Mouse (Mus musculus) midbrain, embryonic 10.5 days (tissue): ENCODE measurements around the gene Spn. TPM values are rescaled to one million over a fixed set of nuclear protein-coding genes. Genes with fewer than 3 reads are reported as not detected.

Experiments used
- DNase-seq: peaks from one replicate; pipeline ENCODE4 v3.0.0-alpha.2; 2017; ENCODE audit warnings: low spot score
- H3K27ac ChIP-seq: fragments of 300-500 bp; sonication (generic); replicated peaks from 2 replicates; pipeline ENCODE4 v1.5.1; 2016; ENCODE audit warnings: mild to moderate bottlenecking
- H3K27me3 ChIP-seq: fragments of 300-500 bp; sonication (generic); 2 replicates; pipeline ENCODE4 v1.6.1; 2016; ENCODE audit warnings: low read depth, mild to moderate bottlenecking; ENCODE audit not compliant: poor library complexity, severe bottlenecking
- H3K36me3 ChIP-seq: fragments of 300-500 bp; sonication (generic); 2 replicates; pipeline ENCODE4 v1.6.1; 2016; ENCODE audit warnings: mild to moderate bottlenecking, moderate library complexity
- H3K4me1 ChIP-seq: fragments of 300-500 bp; sonication (generic); 2 replicates; pipeline ENCODE4 v1.6.1; 2016
- H3K4me3 ChIP-seq: fragments of 300-500 bp; sonication (generic); 2 replicates; pipeline ENCODE4 v1.5.1; 2016; ENCODE audit warnings: mild to moderate bottlenecking, moderate library complexity
- H3K9me3 ChIP-seq: fragments of 300-500 bp; sonication (generic); replicated peaks from 2 replicates; pipeline ENCODE4 v1.6.1; 2016; ENCODE audit warnings: mild to moderate bottlenecking
- WGBS: fragments of 180-500 bp; shearing (Covaris S2); methylation state at CpG from one replicate; pipeline ENCODE4 v1.1.7; 2016; 5-methylcytosine and 5-hydroxymethylcytosine counted together
- polyA plus RNA-seq: library from polyadenylated mRNA; unstranded; fragments of >200 nt; fragmentation: Nextera tagmentation; extraction: Ambion mirVana; gene quantifications from 2 replicates; pipeline ENCODE4 v1.2.1, GENCODE M21; 2016

Spn gene
- polyA plus RNA-seq, 1 experiment from 2014 or later: 0.10 TPM

- H3K4me3 ChIP-seq: no peak overlapping the region
- H3K27ac ChIP-seq: no peak overlapping the region
- H3K36me3 ChIP-seq: no peaks in the 10 kb centered on the region
- H3K4me1 ChIP-seq: no peaks in the 10 kb centered on the region
- H3K9me3 ChIP-seq: no peaks in the 10 kb centered on the region
- 89% methylated on average over 4 of the region's 4 CpGs for WGBS
- no peak for DNase-seq
- no peaks in the 10 kb centered on the region for H3K27me3 ChIP-seq
These were observed 19.9 kb upstream of the Spn start for GRCm38 (mm10) chr7:127157548-127157947.

GRCm38 (mm10) chr7:127153477-127153876 is 15.9 kb upstream of the Spn start:
- Histone ChIP-seq H3K4me1 (no peaks in the 10 kb centered on the region), H3K4me3 (no peak overlapping the region), H3K27ac (no peak overlapping the region), H3K9me3 (no peaks in the 10 kb centered on the region), H3K27me3 (no peaks in the 10 kb centered on the region), H3K36me3 (no peaks in the 10 kb centered on the region)
- no peak for DNase-seq
- 97% methylated on average over 3 of the region's 3 CpGs for WGBS

DNA sequence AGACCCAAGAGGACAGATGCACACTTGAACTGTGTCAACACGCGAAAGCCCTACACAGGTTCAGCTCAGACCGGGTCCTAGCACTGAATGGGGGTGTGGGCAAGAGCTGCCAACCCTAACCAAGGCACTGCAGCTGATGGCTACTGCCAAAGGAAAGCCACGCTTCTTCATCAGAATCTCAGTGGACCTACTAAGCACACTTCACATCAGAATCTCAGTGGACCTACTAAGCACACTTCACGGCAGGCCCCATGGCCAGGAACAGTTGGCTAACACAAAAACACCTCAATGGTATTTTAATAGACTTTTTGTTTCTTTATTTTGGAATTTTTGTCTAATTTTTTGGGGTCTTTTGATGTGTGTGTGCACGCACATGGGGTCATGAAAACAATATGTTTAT is 14.8 kb upstream of the Spn start:
- Histone ChIP-seq H3K27ac (no peak overlapping the region), H3K4me3 (no peak overlapping the region), H3K27me3 (no peaks in the 10 kb centered on the region), H3K4me1 (no peaks in the 10 kb centered on the region), H3K36me3 (no peaks in the 10 kb centered on the region), H3K9me3 (no peaks in the 10 kb centered on the region)
- DNase-seq: no peak
- WGBS: 91% methylated on average over 6 of the region's 6 CpGs

DNA sequence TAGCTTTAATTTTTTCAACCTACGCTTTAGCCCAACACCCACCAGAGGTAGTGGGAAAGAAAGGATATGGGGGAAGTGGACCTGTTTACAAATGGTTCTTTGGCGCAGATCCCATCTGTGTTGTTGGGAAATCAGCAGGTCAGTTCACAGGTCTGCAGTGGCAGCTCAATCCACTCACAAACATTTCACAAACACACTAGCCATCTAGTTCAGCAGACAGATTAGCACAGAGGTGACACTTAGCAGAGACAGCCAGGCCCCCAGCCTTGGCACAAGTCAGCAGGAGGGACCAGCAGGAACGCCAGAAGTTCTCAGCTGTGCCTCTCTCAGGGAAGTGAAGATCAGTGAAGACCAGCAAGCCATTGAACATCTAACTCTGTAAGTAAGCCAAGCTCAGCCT is 10.3 kb upstream of the Spn start:
- DNase-seq: no peak
- no peaks in the 10 kb centered on the region for H3K27me3 ChIP-seq
- no peak overlapping the region for H3K27ac ChIP-seq
- H3K4me1 ChIP-seq: peaks cover 17% of the 10 kb centered on the region
- no peaks in the 10 kb centered on the region for H3K9me3 ChIP-seq
- no peak overlapping the region for H3K4me3 ChIP-seq
- WGBS: 84% methylated on average over 3 of the region's 3 CpGs
- H3K36me3 ChIP-seq: no peaks in the 10 kb centered on the region

DNA sequence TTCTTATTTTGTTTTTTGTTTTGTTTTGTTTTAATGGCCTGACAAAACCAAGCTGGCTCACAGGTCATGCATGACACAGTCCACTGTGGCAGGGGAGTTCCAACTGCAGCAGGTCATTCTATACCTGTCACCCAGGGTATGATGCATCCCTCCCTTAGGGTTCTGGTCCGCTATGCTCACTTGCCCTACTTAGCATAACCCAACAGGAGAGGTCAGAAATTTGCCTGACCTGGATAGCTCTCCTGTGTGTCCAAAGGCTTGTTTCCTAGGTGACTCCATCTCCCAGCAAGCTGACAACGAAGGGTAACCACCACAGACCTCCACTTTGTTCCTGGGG is 8.6 kb upstream of the Spn start:
- Histone ChIP-seq H3K27me3 (no peaks in the 10 kb centered on the region), H3K9me3 (no peaks in the 10 kb centered on the region), H3K27ac (no peak overlapping the region), H3K4me1 (peaks cover 17% of the 10 kb centered on the region), H3K36me3 (no peaks in the 10 kb centered on the region), H3K4me3 (no peak overlapping the region)
- DNase-seq: no peak
- WGBS: 50% methylated on average over 2 of the region's 2 CpGs

GRCm38 (mm10) chr7:127145387-127146266 is 8.0 kb upstream of the Spn start:
- Histone ChIP-seq H3K4me3 (no peak overlapping the region), H3K27me3 (no peaks in the 10 kb centered on the region), H3K36me3 (no peaks in the 10 kb centered on the region), H3K4me1 (peaks cover 17% of the 10 kb centered on the region), H3K9me3 (no peaks in the 10 kb centered on the region), H3K27ac (no peak overlapping the region; the same call in 1 of the 2 replicates)
- 51% methylated on average over 9 of the region's 9 CpGs for WGBS
- DNase-seq: peak; percentile 31

GRCm38 (mm10) chr7:127144412-127144811 is 6.8 kb upstream of the Spn start:
- no peaks in the 10 kb centered on the region for H3K36me3 ChIP-seq
- H3K9me3 ChIP-seq: no peaks in the 10 kb centered on the region
- no peaks in the 10 kb centered on the region for H3K27me3 ChIP-seq
- H3K4me1 ChIP-seq: peaks cover 17% of the 10 kb centered on the region
- H3K27ac ChIP-seq: no peak overlapping the region
- no peak for DNase-seq
- no peak overlapping the region for H3K4me3 ChIP-seq
- WGBS: 94% methylated on average over 7 of the region's 7 CpGs

GRCm38 (mm10) chr7:127142666-127143065 is 5.0 kb upstream of the Spn start:
- Histone ChIP-seq H3K27me3 (no peaks in the 10 kb centered on the region), H3K27ac (no peak overlapping the region), H3K36me3 (no peaks in the 10 kb centered on the region), H3K9me3 (no peaks in the 10 kb centered on the region), H3K4me1 (peaks cover 17% of the 10 kb centered on the region), H3K4me3 (no peak overlapping the region)
- 93% methylated on average over 4 of the region's 4 CpGs for WGBS
- no peak for DNase-seq

DNA sequence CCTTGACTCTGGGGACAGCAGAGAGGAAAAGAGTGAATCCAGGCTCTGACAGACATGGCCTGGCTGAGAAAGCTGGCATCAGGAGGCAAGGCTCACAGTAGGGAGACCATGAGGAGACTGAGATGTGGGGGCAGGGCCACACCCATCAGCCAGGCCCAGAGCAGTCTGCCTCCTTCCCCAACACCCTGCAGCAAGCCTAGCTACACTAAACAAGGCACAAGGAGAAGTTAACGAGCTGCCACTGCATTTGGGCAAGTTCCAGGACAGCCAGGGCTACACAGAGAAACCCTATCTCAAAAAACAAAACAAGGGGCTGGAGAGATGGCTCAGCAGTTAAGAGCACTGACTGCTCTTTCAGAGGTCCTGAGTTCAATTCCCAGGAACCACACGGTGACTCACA is 4.6 kb upstream of the Spn start:
- 54% methylated on average over 2 of the region's 2 CpGs for WGBS
- Histone ChIP-seq H3K27ac (no peak overlapping the region), H3K9me3 (no peaks in the 10 kb centered on the region), H3K36me3 (no peaks in the 10 kb centered on the region), H3K27me3 (no peaks in the 10 kb centered on the region), H3K4me3 (no peak overlapping the region), H3K4me1 (peaks cover 17% of the 10 kb centered on the region)
- DNase-seq: no peak

- DNase-seq: no peak
- Histone ChIP-seq H3K4me1 (peaks cover 5% of the 10 kb centered on the region), H3K4me3 (no peak overlapping the region), H3K36me3 (no peaks in the 10 kb centered on the region), H3K9me3 (no peaks in the 10 kb centered on the region), H3K27me3 (no peaks in the 10 kb centered on the region), H3K27ac (no peak overlapping the region)
- 69% methylated on average over 7 of the region's 7 CpGs for WGBS
These were observed 3.2 kb upstream of the Spn start for GRCm38 (mm10) chr7:127140623-127141404.

DNA sequence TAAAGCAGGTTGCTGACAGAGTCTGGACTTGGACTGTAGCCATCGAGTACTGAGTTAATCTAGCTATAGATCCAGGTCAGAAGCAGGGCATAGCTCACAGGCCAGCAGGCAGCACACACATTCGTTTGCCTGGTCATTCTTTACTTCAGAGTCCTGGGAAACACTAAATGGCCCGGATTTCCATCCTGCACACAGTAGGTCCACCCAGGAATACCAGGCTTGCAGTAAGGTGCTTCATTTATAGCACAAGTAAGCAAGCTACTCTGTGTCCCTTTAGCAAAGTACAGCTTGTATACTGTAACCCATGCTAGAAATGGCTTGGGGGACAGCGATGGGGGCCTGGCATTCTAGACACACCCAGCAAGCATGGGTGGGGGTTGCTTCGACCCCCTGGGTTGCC is 1.9 kb upstream of the Spn start:
- H3K36me3 ChIP-seq: no peaks in the 10 kb centered on the region
- H3K27me3 ChIP-seq: no peaks in the 10 kb centered on the region
- 60% methylated on average over 5 of the region's 5 CpGs for WGBS
- H3K4me1 ChIP-seq: no peaks in the 10 kb centered on the region
- no peak for DNase-seq
- no peak overlapping the region for H3K27ac ChIP-seq
- no peak overlapping the region for H3K4me3 ChIP-seq
- no peaks in the 10 kb centered on the region for H3K9me3 ChIP-seq

GRCm38 (mm10) chr7:127139100-127139499 is 1.5 kb upstream of the Spn start:
- no peak for DNase-seq
- Histone ChIP-seq H3K4me3 (no peak overlapping the region), H3K4me1 (no peaks in the 10 kb centered on the region), H3K9me3 (no peaks in the 10 kb centered on the region), H3K27ac (no peak overlapping the region), H3K36me3 (no peaks in the 10 kb centered on the region), H3K27me3 (no peaks in the 10 kb centered on the region)
- 93% methylated on average over 7 of the region's 7 CpGs for WGBS
